Mouse (Mus musculus): Measurements from ENCODE around the gene Dgkh. TPM values are rescaled to one million over a fixed set of nuclear protein-coding genes. Genes with fewer than 3 reads are reported as not detected.

Gene Dgkh
- polyA plus RNA-seq (2012; rRNA removed) = 0.54 and 0.64 TPM in 2 replicates

DNA sequence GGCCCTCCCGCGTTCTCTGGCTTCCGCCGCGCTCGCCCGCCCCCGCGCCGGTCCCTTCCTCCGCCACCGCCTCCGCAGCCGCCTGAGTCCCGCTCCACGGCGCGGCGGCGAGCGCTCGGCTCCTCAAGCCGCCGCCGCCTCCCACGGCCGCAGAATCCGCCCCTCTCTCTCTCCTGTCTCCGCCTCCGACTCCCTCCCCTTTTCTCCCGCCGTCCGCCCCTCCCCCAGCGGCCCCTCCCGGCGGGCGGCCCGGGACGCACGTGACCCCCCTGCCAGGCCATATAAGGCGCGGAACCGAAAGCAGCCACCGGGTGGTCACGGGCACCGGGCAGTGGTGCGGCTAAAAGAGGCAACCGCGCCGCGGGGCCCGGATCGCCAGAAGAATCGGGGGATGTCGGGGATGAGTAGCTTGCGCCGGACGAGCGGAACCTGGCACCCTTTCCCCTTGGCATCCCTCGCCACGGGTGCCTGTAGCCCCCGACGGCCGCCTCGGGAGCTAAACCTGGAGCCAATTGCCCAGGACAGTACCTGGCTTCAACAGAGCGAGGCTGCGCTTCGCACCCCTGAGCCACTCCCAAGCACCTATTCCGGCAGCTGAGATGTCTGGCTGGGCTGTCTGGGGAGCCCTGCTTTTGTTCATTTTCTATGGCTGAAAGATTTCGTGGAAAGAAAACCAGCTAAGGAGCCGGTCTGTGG, at the start of gene Dgkh:
Gene Dgkh, minus strand, starts transcription at position 160 of the 696 bp plus-strand sequence.

DNA sequence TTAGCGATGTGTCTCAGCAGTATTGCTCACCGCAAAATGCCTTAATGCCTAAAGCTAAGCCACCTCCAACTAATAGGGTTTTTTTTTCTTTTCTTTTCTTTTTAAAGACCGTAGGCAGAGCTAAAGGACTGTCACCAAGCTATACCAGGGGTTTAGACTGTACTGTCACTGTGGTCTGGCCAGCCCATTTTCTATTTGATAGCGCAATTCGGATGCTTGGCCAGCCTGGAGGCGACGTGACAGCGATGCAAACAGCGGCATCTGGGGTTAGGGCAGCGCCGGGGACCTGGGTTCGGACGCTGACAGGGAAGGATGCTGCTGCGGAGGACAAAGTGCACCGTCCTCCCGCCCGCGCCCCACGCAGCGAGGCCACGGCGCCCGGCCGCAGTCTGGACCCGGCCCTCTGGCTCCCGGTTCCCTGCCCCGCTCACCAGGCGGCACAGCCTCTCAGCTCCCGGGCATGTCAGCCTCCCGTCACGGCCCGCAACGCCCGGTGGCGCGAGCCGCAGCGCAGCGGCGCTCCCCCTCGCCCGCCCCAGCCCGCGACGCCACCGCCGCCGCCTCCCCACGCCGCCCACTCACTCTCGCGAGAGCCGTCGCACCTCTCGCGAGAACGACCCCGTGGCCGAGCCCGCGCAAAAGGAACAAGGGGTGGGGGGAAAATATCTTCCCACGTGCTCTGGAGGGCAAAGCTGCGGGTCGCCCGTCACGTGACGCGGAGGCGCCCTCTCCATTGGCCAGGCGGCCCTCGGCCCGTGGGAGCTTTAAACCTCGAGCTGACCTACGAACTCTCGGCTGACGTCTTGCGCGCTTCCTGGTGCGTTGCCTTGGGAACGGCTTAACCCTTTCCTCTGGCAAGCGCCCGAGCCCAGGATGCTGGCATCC, 196.1 kb downstream of the Dgkh start, which contains the start of gene Akap11:
Gene Akap11, minus strand, starts transcription at position 528 of the 885 bp plus-strand sequence.

Other genes with a start within 250 kb of the Dgkh start
- gene Akap11, start 196.0 kb downstream of the Dgkh start, polyA plus RNA-seq (2012; rRNA removed) = 6.4 and 7.6 TPM in 2 replicates
- 16.0 and 17.4 TPM in 2 replicates for gene Vwa8, start 116.3 kb upstream of the Dgkh start, polyA plus RNA-seq (2012; rRNA removed)